Mouse (Mus musculus): ENCODE measurements at regions not wholly inside any gene's neighbourhood (a gene's known extent, or its start where the extent isn't known, plus 50 kb on each side); places are given as distances from the start of the nearest gene placed in this dataset.

DNA sequence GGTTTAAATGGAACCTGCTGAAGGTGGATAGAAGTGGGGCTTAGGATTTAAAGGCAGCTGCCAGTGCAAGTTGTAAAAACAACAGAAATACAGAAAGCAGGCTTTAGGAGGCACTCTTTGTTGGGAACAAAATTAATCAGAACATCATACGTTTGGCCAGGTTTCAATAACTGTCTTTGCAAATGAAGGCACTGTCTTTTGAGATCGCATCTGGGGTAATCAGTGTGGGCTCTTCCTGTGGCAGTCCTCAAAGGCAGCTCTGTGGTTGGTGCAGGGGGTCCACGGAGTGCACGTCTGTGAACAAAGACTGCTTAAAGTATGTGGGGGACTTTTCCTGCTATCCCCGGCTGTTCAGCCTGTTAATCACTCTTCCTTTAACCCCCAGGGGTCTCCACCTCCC is 654.5 kb downstream of the Tmem132b start:
- no peak overlapping the region for H3K27ac ChIP-seq
- H3K4me2 ChIP-seq = no peak overlapping the region
- H3K4me3 ChIP-seq = no peak overlapping the region
- H3K36me3 ChIP-seq = no peaks in the 10 kb centered on the region
- H3K4me1 ChIP-seq = no peaks in the 10 kb centered on the region
- WGBS = 39% methylated on average over 5 of the region's 5 CpGs
- ATAC-seq (ENCODE audit: insufficient number of reproducible peaks, insufficient read depth, low FRiP score, low TSS enrichment, low read depth) = no peak
- no peaks in the 10 kb centered on the region for H3K9me3 ChIP-seq
- no peak overlapping the region for H3K9ac ChIP-seq
- H3K27me3 ChIP-seq = no peaks in the 10 kb centered on the region

GRCm38 (mm10) chr5:126199876-126200275 is 668.3 kb downstream of the Tmem132b start:
- Histone ChIP-seq H3K27ac (no peak overlapping the region), H3K27me3 (no peaks in the 10 kb centered on the region), H3K4me3 (no peak overlapping the region), H3K36me3 (no peaks in the 10 kb centered on the region), H3K9me3 (no peaks in the 10 kb centered on the region), H3K4me2 (no peak overlapping the region), H3K9ac (no peak overlapping the region), H3K4me1 (no peaks in the 10 kb centered on the region)
- WGBS = 79% methylated on average over 4 of the region's 4 CpGs
- no peak for ATAC-seq (ENCODE audit: insufficient number of reproducible peaks, insufficient read depth, low FRiP score, low TSS enrichment, low read depth)

GRCm38 (mm10) chr5:126201535-126201934 is 670.0 kb downstream of the Tmem132b start:
- Histone ChIP-seq H3K4me1 (no peaks in the 10 kb centered on the region), H3K36me3 (no peaks in the 10 kb centered on the region), H3K9me3 (no peaks in the 10 kb centered on the region), H3K4me2 (no peak overlapping the region), H3K9ac (no peak overlapping the region), H3K27me3 (no peaks in the 10 kb centered on the region), H3K4me3 (no peak overlapping the region), H3K27ac (no peak overlapping the region)
- WGBS = 31% methylated on average over 4 of the region's 4 CpGs
- ATAC-seq (ENCODE audit: insufficient number of reproducible peaks, insufficient read depth, low FRiP score, low TSS enrichment, low read depth) = no peak

- Histone ChIP-seq H3K27me3 (no peaks in the 10 kb centered on the region), H3K4me3 (no peak overlapping the region), H3K36me3 (no peaks in the 10 kb centered on the region), H3K4me1 (no peaks in the 10 kb centered on the region), H3K27ac (no peak overlapping the region), H3K9ac (no peak overlapping the region), H3K4me2 (no peak overlapping the region), H3K9me3 (no peaks in the 10 kb centered on the region)
- no peak for ATAC-seq (ENCODE audit: insufficient number of reproducible peaks, insufficient read depth, low FRiP score, low TSS enrichment, low read depth)
- 43% methylated on average over 9 of the region's 9 CpGs for WGBS
Observed at GRCm38 (mm10) chr5:126201996-126202395, 670.4 kb downstream of the Tmem132b start.

- 85% methylated on average over 5 of the region's 5 CpGs for WGBS
- Histone ChIP-seq H3K4me1 (no peaks in the 10 kb centered on the region), H3K27me3 (no peaks in the 10 kb centered on the region), H3K9ac (no peak overlapping the region), H3K27ac (no peak overlapping the region), H3K36me3 (no peaks in the 10 kb centered on the region), H3K9me3 (no peaks in the 10 kb centered on the region), H3K4me2 (no peak overlapping the region), H3K4me3 (no peak overlapping the region)
- ATAC-seq (ENCODE audit: insufficient number of reproducible peaks, insufficient read depth, low FRiP score, low TSS enrichment, low read depth) = no peak
Observed at GRCm38 (mm10) chr5:126217016-126217415, 685.4 kb downstream of the Tmem132b start.

GRCm38 (mm10) chr5:126217746-126218145 is 686.2 kb downstream of the Tmem132b start:
- H3K9ac ChIP-seq = no peak overlapping the region
- WGBS = 61% methylated on average over 1 of the region's 1 CpGs
- H3K27me3 ChIP-seq = no peaks in the 10 kb centered on the region
- ATAC-seq (ENCODE audit: insufficient number of reproducible peaks, insufficient read depth, low FRiP score, low TSS enrichment, low read depth) = no peak
- H3K4me1 ChIP-seq = no peaks in the 10 kb centered on the region
- H3K4me2 ChIP-seq = no peak overlapping the region
- no peak overlapping the region for H3K27ac ChIP-seq
- H3K4me3 ChIP-seq = no peak overlapping the region
- no peaks in the 10 kb centered on the region for H3K9me3 ChIP-seq
- H3K36me3 ChIP-seq = no peaks in the 10 kb centered on the region

DNA sequence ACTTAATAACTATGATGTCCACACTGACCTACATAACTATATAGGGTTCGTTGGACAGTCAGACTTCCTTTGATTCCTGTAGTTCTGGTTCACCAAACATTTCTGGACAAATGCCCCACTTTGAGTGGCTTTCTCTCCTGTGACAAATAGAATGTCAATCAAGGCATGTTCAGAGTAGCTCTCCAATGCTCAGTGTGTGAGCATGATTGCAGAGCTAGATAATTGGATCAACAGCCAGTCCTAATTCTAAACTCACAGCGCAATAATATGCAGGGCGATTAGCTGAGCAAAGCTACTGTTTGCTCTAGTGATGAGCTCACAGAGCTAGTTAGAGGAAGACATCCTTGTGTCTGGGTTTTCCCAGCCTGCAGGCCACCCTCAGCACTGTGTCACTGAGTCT is 692.1 kb downstream of the Tmem132b start:
- 77% methylated on average over 3 of the region's 3 CpGs for WGBS
- no peak overlapping the region for H3K27ac ChIP-seq
- no peaks in the 10 kb centered on the region for H3K9me3 ChIP-seq
- no peak overlapping the region for H3K4me3 ChIP-seq
- no peak overlapping the region for H3K4me2 ChIP-seq
- H3K9ac ChIP-seq = no peak overlapping the region
- no peaks in the 10 kb centered on the region for H3K36me3 ChIP-seq
- no peaks in the 10 kb centered on the region for H3K27me3 ChIP-seq
- no peak for ATAC-seq (ENCODE audit: insufficient number of reproducible peaks, insufficient read depth, low FRiP score, low TSS enrichment, low read depth)
- no peaks in the 10 kb centered on the region for H3K4me1 ChIP-seq

DNA sequence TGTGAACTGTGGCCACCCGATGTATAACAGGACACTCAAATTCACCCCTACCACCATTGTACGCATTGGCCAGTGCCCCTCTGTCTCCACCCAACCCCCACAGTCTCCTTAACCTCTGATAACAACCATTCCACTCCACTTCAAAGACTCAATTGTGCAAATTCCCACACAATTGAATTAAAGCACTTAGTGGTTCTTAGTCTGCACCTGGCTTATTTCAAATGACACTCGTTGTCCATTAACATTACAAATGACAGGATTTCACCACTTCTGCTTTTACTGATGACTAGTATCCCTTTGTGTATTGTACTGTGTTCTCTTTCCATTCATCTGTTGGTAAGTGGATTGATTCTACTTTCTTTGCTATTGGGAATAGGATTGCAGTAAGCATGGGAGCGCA is 699.2 kb downstream of the Tmem132b start:
- Histone ChIP-seq H3K27me3 (no peaks in the 10 kb centered on the region), H3K4me2 (no peak overlapping the region), H3K4me3 (no peak overlapping the region), H3K4me1 (no peaks in the 10 kb centered on the region), H3K36me3 (no peaks in the 10 kb centered on the region), H3K9me3 (no peaks in the 10 kb centered on the region), H3K9ac (no peak overlapping the region), H3K27ac (no peak overlapping the region)
- no peak for ATAC-seq (ENCODE audit: insufficient number of reproducible peaks, insufficient read depth, low FRiP score, low TSS enrichment, low read depth)
- 66% methylated on average over 4 of the region's 4 CpGs for WGBS

DNA sequence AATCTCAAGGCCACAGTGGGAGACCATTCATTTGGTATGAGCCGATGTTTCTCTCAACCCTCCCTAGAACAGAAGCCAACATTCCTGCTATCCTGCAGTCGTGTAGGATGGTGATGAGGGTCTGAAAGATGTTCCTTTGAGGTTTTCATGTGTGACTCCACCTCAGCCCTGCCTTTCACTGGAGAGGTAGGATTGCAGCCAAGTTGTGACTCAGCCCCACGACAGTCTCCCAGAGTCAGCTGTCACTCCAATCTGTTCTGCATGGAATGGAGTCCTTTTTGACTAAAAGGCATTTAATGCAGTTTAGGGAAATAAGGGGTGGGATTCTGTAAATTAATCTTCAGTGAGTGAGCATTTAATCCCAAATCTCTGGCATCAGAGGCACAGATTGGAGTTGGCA is 706.5 kb downstream of the Tmem132b start:
- 62% methylated on average over 3 of the region's 3 CpGs for WGBS
- ATAC-seq (ENCODE audit: insufficient number of reproducible peaks, insufficient read depth, low FRiP score, low TSS enrichment, low read depth) = no peak
- no peak overlapping the region for H3K4me2 ChIP-seq

GRCm38 (mm10) chr5:126245776-126246175 is 714.2 kb downstream of the Tmem132b start:
- WGBS = 78% methylated on average over 2 of the region's 2 CpGs
- no peaks in the 10 kb centered on the region for H3K36me3 ChIP-seq

More for the DNA sequence above, 706.5 kb downstream of the Tmem132b start:
- Histone ChIP-seq H3K9me3 (no peaks in the 10 kb centered on the region), H3K27me3 (no peaks in the 10 kb centered on the region), H3K36me3 (no peaks in the 10 kb centered on the region), H3K9ac (no peak overlapping the region), H3K4me3 (no peak overlapping the region), H3K4me1 (no peaks in the 10 kb centered on the region), H3K27ac (no peak overlapping the region)

GRCm38 (mm10) chr5:126250331-126250730 is 718.8 kb downstream of the Tmem132b start:
- WGBS = 20% methylated on average over 1 of the region's 1 CpGs
- H3K4me1 ChIP-seq = no peaks in the 10 kb centered on the region
- H3K27ac ChIP-seq = no peak overlapping the region
- H3K36me3 ChIP-seq = no peaks in the 10 kb centered on the region
- no peak for ATAC-seq (ENCODE audit: insufficient number of reproducible peaks, insufficient read depth, low FRiP score, low TSS enrichment, low read depth)
- H3K4me3 ChIP-seq = no peak overlapping the region
- no peaks in the 10 kb centered on the region for H3K9me3 ChIP-seq
- H3K4me2 ChIP-seq = no peak overlapping the region
- H3K27me3 ChIP-seq = no peaks in the 10 kb centered on the region
- H3K9ac ChIP-seq = no peak overlapping the region

More at GRCm38 (mm10) chr5:126245776-126246175, 714.2 kb downstream of the Tmem132b start:
- H3K4me2 ChIP-seq = no peak overlapping the region
- H3K4me1 ChIP-seq = no peaks in the 10 kb centered on the region
- H3K27ac ChIP-seq = no peak overlapping the region
- no peak overlapping the region for H3K9ac ChIP-seq
- ATAC-seq (ENCODE audit: insufficient number of reproducible peaks, insufficient read depth, low FRiP score, low TSS enrichment, low read depth) = no peak
- H3K27me3 ChIP-seq = no peaks in the 10 kb centered on the region
- H3K9me3 ChIP-seq = no peaks in the 10 kb centered on the region
- H3K4me3 ChIP-seq = no peak overlapping the region

GRCm38 (mm10) chr5:126254661-126255060 is 723.1 kb downstream of the Tmem132b start:
- Histone ChIP-seq H3K36me3 (no peaks in the 10 kb centered on the region), H3K4me1 (no peaks in the 10 kb centered on the region), H3K4me2 (no peak overlapping the region), H3K4me3 (no peak overlapping the region), H3K27ac (no peak overlapping the region), H3K9ac (no peak overlapping the region), H3K27me3 (no peaks in the 10 kb centered on the region), H3K9me3 (peaks cover 3% of the 10 kb centered on the region; the same call in 1 of the 2 replicates)
- WGBS = 63% methylated on average over 1 of the region's 1 CpGs
- no peak for ATAC-seq (ENCODE audit: insufficient number of reproducible peaks, insufficient read depth, low FRiP score, low TSS enrichment, low read depth)

DNA sequence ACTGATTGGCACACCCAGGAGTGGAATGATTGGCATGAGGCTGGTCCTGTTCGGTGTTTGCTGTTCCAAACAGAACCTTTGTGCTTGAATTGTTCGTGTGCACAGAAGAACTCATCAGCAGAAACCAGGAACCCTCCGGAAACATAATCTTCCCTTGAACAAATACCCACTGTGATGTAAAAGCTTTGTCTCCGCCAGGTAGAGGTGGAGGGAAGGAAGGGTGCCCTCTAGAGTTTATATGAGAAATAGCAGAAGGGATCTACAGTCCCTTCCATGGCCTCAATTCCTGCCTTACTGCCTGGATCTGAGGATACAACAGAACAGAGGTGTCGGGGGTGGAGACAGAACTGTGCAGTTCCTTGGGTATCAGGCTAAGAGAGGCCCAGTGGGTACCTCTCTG is 726.3 kb downstream of the Tmem132b start:
- Histone ChIP-seq H3K27ac (no peak overlapping the region), H3K27me3 (no peaks in the 10 kb centered on the region), H3K9me3 (peaks cover 3% of the 10 kb centered on the region; the same call in 1 of the 2 replicates), H3K9ac (no peak overlapping the region), H3K36me3 (no peaks in the 10 kb centered on the region), H3K4me2 (no peak overlapping the region), H3K4me3 (no peak overlapping the region), H3K4me1 (no peaks in the 10 kb centered on the region)
- 69% methylated on average over 5 of the region's 5 CpGs for whole genome bisulfite sequencing
- ATAC-seq (ENCODE audit: insufficient number of reproducible peaks, insufficient read depth, low FRiP score, low TSS enrichment, low read depth) = no peak

Data from embryonic facial prominence, embryonic 13.5 days (tissue).